Mouse (Mus musculus): Measurements from ENCODE around the gene Mycs.

Gene Mycs

DNA sequence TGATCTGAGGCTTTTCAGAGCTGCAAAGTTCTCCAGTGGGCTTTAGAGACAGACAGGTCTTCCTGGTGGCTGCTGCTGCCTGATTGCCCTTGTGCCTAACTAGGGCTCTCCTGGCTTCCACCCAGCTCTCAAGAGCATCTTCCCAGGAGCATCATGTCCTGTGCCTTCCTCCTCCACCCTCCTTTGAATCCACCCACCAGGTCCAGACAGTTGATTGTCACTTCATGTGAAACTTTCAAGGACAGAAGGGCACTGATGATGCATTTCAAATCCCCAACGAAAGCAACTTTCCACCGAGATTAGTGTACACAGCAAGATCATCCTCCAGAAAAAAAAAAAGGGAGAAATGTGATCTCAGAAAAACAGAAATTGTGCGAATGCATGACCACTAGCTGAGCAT, at the start of gene Mycs:
Gene Mycs, minus strand, starts transcription at position 101 of the 400 bp plus-strand sequence.
- no peak for DNase-seq (ENCODE audit: low read depth, low spot score)

DNA sequence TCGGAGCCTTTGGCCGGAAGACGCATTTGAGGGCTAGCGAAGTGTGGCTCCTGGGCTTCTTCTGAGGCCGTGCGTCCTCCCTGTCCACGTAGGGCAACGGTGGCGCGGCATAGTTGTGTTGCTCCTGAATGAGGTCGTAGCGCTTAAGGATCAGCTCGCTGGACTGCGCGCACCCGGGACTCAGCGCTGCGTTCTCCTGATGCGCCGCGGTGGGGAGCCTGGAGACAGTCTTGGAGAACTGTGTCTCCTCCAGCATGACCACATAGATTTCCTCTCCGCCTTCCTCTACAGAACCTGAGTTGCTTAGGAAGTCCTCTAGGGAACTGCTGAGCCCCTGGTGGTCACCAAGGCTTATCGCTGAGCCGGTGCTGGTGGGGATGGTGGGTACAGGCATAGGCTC, 1.0 kb downstream of the Mycs start:
- DNase-seq (ENCODE audit: low read depth, low spot score): no peak

Data from brain, embryonic 18.5 days (tissue).